Mouse (Mus musculus) small intestine, adult 2 months (tissue): Measurements from ENCODE around the gene Fam118b.

ENCODE experiments used
- CTCF ChIP-seq: fragments of 200-500 bp; IDR thresholded peaks from 2 replicates; pipeline ENCODE4 v1.5.1; 2012; ENCODE audit warnings: low read depth, mild to moderate bottlenecking, control low read depth, inconsistent platforms, low read length, moderate library complexity, mixed read lengths; ENCODE audit not compliant: insufficient replicate concordance, insufficient read length; ENCODE audit errors: extremely low read depth
- POLR2A ChIP-seq: fragments of 200-500 bp; IDR thresholded peaks from 2 replicates; pipeline ENCODE4 v1.6.1; 2012; ENCODE audit warnings: low read depth, mild to moderate bottlenecking, control low read depth, inconsistent platforms, low read length, moderate library complexity

DNA sequence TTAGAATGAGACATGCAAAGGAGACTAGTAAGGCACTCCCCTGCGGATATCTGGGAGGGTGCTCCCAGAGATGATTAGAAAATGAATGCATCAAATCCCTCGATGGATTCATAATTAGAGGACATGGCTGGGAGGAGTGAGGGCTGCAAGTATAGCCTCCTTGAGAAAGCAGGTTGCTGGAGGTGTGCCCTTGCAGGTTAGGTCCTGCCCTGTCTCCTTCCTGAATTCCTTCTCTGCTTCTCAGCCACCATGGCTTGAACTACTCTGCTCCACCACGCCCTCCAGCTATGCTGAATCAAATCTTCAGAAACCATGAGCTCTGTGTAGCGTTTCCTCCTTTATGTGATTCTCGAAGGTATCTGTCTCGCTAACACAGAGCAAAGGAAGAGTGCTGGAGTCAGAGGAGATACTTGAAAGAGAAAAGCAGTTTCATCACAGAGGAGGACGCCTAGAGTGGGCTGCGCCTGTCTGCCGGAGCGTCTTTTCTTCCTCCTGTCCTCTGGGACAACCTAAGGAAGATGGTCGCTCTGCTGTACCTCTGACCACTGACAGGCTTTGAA, 74.5 kb downstream of the Fam118b start:
- no peak for TF ChIP-seq POLR2A
- no peak for TF ChIP-seq CTCF
